Mouse (Mus musculus): ENCODE measurements around the gene Pecam1. TPM values are rescaled to one million over a fixed set of nuclear protein-coding genes. Genes with fewer than 3 reads are reported as not detected.
A peak's percentile ranks its signal among the peaks of the same experiment; 100 is the strongest.

Gene Pecam1
- total RNA-seq, 1 experiment = 83.9 TPM

DNA sequence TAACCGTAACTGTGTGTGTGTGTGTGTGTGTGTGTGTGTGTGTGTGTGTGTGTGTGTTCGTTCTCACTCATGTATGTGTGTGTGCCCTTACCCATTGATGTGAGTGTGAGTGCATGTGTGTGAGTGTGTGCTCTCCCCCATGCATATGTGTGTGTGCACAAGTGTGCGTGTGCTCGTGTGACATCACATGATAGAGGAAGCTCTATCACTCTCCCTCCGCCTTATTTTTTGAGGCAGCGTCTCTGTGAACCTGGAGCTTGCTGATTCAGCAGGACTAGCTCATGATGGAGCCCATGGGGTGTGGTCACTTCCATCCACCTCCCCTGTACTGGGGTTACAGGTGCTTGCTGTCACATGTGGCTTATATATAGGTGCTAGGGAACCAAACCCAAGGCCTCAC is 69.3 kb downstream of the Pecam1 start:
- Histone ChIP-seq H3K36me3 (ENCODE audit: control insufficient read depth, insufficient read depth, low read length, poor library complexity, severe bottlenecking) (peaks cover 37% of the 10 kb centered on the region), H3K4me3 (ENCODE audit: insufficient read depth in 1 of 2, low read depth in 1 of 2, low read length in 2 of 2, poor library complexity in 1 of 2, severe bottlenecking in 1 of 2) (no peak overlapping the region), H3K27ac (ENCODE audit: insufficient read depth, low read depth, low read length, poor library complexity, severe bottlenecking) (no peak overlapping the region), H3K9me3 (ENCODE audit: control insufficient read depth, insufficient read depth, low read depth, low read length) (no peaks in the 10 kb centered on the region), H3K9ac (ENCODE audit: insufficient read depth, low read depth, low read length, poor library complexity, severe bottlenecking) (no peak overlapping the region), H3K4me1 (ENCODE audit: control insufficient read depth in 2 of 2, insufficient read depth in 2 of 2, low read length in 2 of 2, poor library complexity in 1 of 2) (peaks cover 4% of the 10 kb centered on the region in 2 experiments; a peak in 2 of 4 replicates)
- in situ Hi-C loops (cut with MboI; ENCODE audit: low sequenced_read_pairs in 2 of 2, unreplicated experiment in 2 of 2) = no loop called here
- no peak for TF ChIP-seq ZNF384 (IDR thresholded peaks at IDR 0.05; ENCODE audit: low read depth, low read length)
- TF ChIP-seq MAFK (IDR thresholded peaks at IDR 0.05; ENCODE audit: insufficient read depth, low read depth, low read length) = no peak
- TF ChIP-seq ZC3H11A (IDR thresholded peaks at IDR 0.05; ENCODE audit: borderline replicate concordance, low read depth, low read length) = no peak
- no peak for TF ChIP-seq CHD2 (IDR thresholded peaks at IDR 0.05; ENCODE audit: low read depth, low read length)
- no peak for TF ChIP-seq HCFC1 (IDR thresholded peaks at IDR 0.05; ENCODE audit: borderline replicate concordance, insufficient read depth, low read length)
- DNase-seq (ENCODE audit: low read depth, low spot score) = no peak

DNA sequence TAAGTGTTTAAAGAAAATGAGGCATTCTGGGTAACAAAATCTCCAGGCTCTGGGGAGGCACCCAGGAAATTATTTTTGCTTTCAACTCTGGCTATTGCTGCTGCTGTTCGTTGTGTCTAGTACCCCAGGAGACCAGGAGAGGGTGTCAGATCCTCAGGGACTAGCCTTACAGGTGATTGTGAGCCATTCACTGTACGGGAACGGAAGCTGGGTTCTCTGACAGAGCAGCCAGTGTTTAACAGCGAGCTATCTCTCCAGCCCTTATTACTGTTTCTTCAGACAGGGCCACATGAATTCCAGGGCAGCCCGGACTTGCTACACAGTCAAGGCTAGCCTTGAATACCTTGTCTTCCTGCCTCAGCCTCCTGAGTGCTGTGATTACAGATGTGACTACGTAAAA is 70.6 kb downstream of the Pecam1 start:
- TF ChIP-seq ZC3H11A (IDR thresholded peaks at IDR 0.05; ENCODE audit: borderline replicate concordance, low read depth, low read length) = peak; percentile 43; the same call in 1 of the 2 replicates
- no peak for TF ChIP-seq ZNF384 (IDR thresholded peaks at IDR 0.05; ENCODE audit: low read depth, low read length)
- peak overlapping the region; percentile 70 for H3K27ac ChIP-seq (ENCODE audit: insufficient read depth, low read depth, low read length, poor library complexity, severe bottlenecking)
- H3K4me3 ChIP-seq (ENCODE audit: insufficient read depth in 1 of 2, low read depth in 1 of 2, low read length in 2 of 2, poor library complexity in 1 of 2, severe bottlenecking in 1 of 2) = no peak overlapping the region
- no peak overlapping the region for H3K9ac ChIP-seq (ENCODE audit: insufficient read depth, low read depth, low read length, poor library complexity, severe bottlenecking)
- no peaks in the 10 kb centered on the region for H3K9me3 ChIP-seq (ENCODE audit: control insufficient read depth, insufficient read depth, low read depth, low read length)
- no peak for DNase-seq (ENCODE audit: low read depth, low spot score)
- peaks cover 7 to 13% of the 10 kb centered on the region in 2 experiments; a peak in 3 of 4 replicates for H3K4me1 ChIP-seq (ENCODE audit: control insufficient read depth in 2 of 2, insufficient read depth in 2 of 2, low read length in 2 of 2, poor library complexity in 1 of 2)
- in situ Hi-C loops (cut with MboI; ENCODE audit: low sequenced_read_pairs in 2 of 2, unreplicated experiment in 2 of 2) = no loop called here
- peaks cover 41% of the 10 kb centered on the region for H3K36me3 ChIP-seq (ENCODE audit: control insufficient read depth, insufficient read depth, low read length, poor library complexity, severe bottlenecking)

DNA sequence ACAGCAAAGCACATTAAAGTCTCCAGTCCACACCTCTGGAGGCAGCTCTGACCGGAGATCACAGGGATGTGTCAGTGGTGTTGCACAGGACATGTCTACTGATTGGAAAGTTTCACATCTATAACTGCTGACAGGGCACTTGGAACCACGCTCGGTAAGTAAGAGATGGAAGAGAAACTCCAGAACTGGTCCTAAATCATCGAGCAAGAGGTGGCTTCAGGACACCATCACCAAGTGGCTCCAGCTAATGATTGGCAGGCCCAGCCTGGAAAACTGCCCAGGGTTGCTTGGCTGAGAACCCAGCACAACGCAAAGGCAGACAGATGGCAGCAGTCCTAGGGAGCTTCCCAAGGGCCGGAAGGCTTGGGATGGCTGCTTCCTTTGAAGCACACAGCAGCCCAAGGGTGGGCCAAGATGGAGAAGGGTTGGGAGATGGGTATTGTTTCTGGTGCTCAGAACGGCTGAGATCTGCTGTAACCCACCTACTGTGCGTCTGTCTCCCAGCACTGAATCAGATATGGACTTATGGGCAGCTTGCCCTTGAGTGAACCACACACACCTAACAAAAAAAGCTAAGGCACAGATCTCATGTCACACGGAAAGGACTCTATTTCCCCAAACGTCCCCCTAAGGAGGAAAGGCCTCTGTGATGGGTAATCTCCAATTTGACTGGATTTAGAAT is 72.4 kb downstream of the Pecam1 start:
- no peaks in the 10 kb centered on the region for H3K9me3 ChIP-seq (ENCODE audit: control insufficient read depth, insufficient read depth, low read depth, low read length)
- H3K36me3 ChIP-seq (ENCODE audit: control insufficient read depth, insufficient read depth, low read length, poor library complexity, severe bottlenecking) = peaks cover 34% of the 10 kb centered on the region
- no peak for DNase-seq (ENCODE audit: low read depth, low spot score)
- H3K9ac ChIP-seq (ENCODE audit: insufficient read depth, low read depth, low read length, poor library complexity, severe bottlenecking) = no peak overlapping the region
- in situ Hi-C loops (cut with MboI; ENCODE audit: low sequenced_read_pairs in 2 of 2, unreplicated experiment in 2 of 2) = no loop called here
- TF ChIP-seq ZNF384 (IDR thresholded peaks at IDR 0.05; ENCODE audit: low read depth, low read length) (no peak), MAFK (IDR thresholded peaks at IDR 0.05; ENCODE audit: insufficient read depth, low read depth, low read length) (no peak), ZC3H11A (IDR thresholded peaks at IDR 0.05; ENCODE audit: borderline replicate concordance, low read depth, low read length) (no peak), HCFC1 (IDR thresholded peaks at IDR 0.05; ENCODE audit: borderline replicate concordance, insufficient read depth, low read length) (no peak), CHD2 (IDR thresholded peaks at IDR 0.05; ENCODE audit: low read depth, low read length) (no peak)
- no peak overlapping the region for H3K4me3 ChIP-seq (ENCODE audit: insufficient read depth in 1 of 2, low read depth in 1 of 2, low read length in 2 of 2, poor library complexity in 1 of 2, severe bottlenecking in 1 of 2)
- H3K27ac ChIP-seq (ENCODE audit: insufficient read depth, low read depth, low read length, poor library complexity, severe bottlenecking) = no peak overlapping the region
- H3K4me1 ChIP-seq (ENCODE audit: control insufficient read depth in 2 of 2, insufficient read depth in 2 of 2, low read length in 2 of 2, poor library complexity in 1 of 2) = peaks cover 17 to 31% of the 10 kb centered on the region in 2 experiments; a peak in 3 of 4 replicates

DNA sequence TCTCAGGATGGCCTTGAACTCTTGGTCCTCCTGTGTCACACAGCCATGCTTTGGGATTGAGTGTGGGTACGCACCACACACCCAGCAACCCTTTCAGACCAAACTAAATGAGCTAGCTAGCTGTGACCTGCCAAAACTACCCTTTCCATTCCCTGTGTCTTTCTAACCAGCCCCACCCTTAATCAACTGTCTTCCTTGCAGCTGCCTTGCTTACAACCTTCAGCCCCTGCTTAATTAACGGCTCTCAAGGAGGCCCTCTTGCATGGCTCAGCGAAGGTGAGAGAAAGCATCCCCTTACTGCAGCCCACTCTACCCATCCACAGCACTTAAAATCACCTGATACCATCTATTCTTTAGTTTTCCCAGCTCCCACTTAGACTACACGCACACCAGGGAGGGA is 73.1 kb downstream of the Pecam1 start:
- no peaks in the 10 kb centered on the region for H3K9me3 ChIP-seq (ENCODE audit: control insufficient read depth, insufficient read depth, low read depth, low read length)
- no peak overlapping the region for H3K9ac ChIP-seq (ENCODE audit: insufficient read depth, low read depth, low read length, poor library complexity, severe bottlenecking)
- no peak overlapping the region for H3K27ac ChIP-seq (ENCODE audit: insufficient read depth, low read depth, low read length, poor library complexity, severe bottlenecking)
- in situ Hi-C loops (cut with MboI; ENCODE audit: low sequenced_read_pairs in 2 of 2, unreplicated experiment in 2 of 2) = no loop called here
- peaks cover 34% of the 10 kb centered on the region for H3K36me3 ChIP-seq (ENCODE audit: control insufficient read depth, insufficient read depth, low read length, poor library complexity, severe bottlenecking)
- no peak for DNase-seq (ENCODE audit: low read depth, low spot score)
- TF ChIP-seq HCFC1 (IDR thresholded peaks at IDR 0.05; ENCODE audit: borderline replicate concordance, insufficient read depth, low read length) = no peak
- TF ChIP-seq ZNF384 (IDR thresholded peaks at IDR 0.05; ENCODE audit: low read depth, low read length) = no peak
- TF ChIP-seq MAFK (IDR thresholded peaks at IDR 0.05; ENCODE audit: insufficient read depth, low read depth, low read length) = no peak
- no peak for TF ChIP-seq CHD2 (IDR thresholded peaks at IDR 0.05; ENCODE audit: low read depth, low read length)
- H3K4me1 ChIP-seq (ENCODE audit: control insufficient read depth in 2 of 2, insufficient read depth in 2 of 2, low read length in 2 of 2, poor library complexity in 1 of 2) = peaks cover 17 to 35% of the 10 kb centered on the region in 2 experiments; a peak in 3 of 4 replicates
- H3K4me3 ChIP-seq (ENCODE audit: insufficient read depth in 1 of 2, low read depth in 1 of 2, low read length in 2 of 2, poor library complexity in 1 of 2, severe bottlenecking in 1 of 2) = no peak overlapping the region
